Mouse (Mus musculus) splenic B cell, adult 2 months (primary cell): ENCODE results near the gene Myo1e.

Source experiments
- DNase-seq: peaks from one replicate; pipeline ENCODE4 v3.0.0-alpha.2; 2011; ENCODE audit warnings: low read depth, low spot score
- H3K27me3 ChIP-seq: 2 replicates; pipeline ENCODE4 v1.6.1; 2012; ENCODE audit warnings: mild to moderate bottlenecking, low read length, moderate library complexity, mixed read lengths; ENCODE audit not compliant: control insufficient read depth, poor library complexity, insufficient read depth, severe bottlenecking
- H3K36me3 ChIP-seq: 2 replicates; pipeline ENCODE4 v1.6.1; 2012; ENCODE audit warnings: mild to moderate bottlenecking, low read length, moderate library complexity, mixed read lengths; ENCODE audit not compliant: control insufficient read depth, poor library complexity, insufficient read depth, severe bottlenecking

The Myo1e gene

GRCm38 (mm10) chr9:70207151-70207831 is at the start of gene Myo1e:
Gene Myo1e, plus strand, starts transcription at chr9:70207350.
- peak; percentile 93 for DNase-seq
- Histone ChIP-seq H3K27me3 (no peaks in the 10 kb centered on the region), H3K36me3 (no peaks in the 10 kb centered on the region)

- H3K36me3 ChIP-seq = no peaks in the 10 kb centered on the region; the same call in 1 of the 2 replicates
- no peaks in the 10 kb centered on the region for H3K27me3 ChIP-seq
- DNase-seq = no peak
These were observed 47.1 kb upstream of the Myo1e start for GRCm38 (mm10) chr9:70160071-70160470.

GRCm38 (mm10) chr9:70168973-70169372 is 38.2 kb upstream of the Myo1e start:
- no peaks in the 10 kb centered on the region for H3K36me3 ChIP-seq
- peak; percentile 40 for DNase-seq
- no peaks in the 10 kb centered on the region for H3K27me3 ChIP-seq

GRCm38 (mm10) chr9:70174291-70174848 is 32.8 kb upstream of the Myo1e start:
- Histone ChIP-seq H3K27me3 (no peaks in the 10 kb centered on the region), H3K36me3 (no peaks in the 10 kb centered on the region)
- no peak for DNase-seq

GRCm38 (mm10) chr9:70174896-70175295 is 32.3 kb upstream of the Myo1e start:
- H3K27me3 ChIP-seq = no peaks in the 10 kb centered on the region
- no peaks in the 10 kb centered on the region for H3K36me3 ChIP-seq
- no peak for DNase-seq

GRCm38 (mm10) chr9:70176291-70176690 is 30.9 kb upstream of the Myo1e start:
- no peaks in the 10 kb centered on the region for H3K36me3 ChIP-seq
- no peak for DNase-seq
- H3K27me3 ChIP-seq = no peaks in the 10 kb centered on the region

GRCm38 (mm10) chr9:70181719-70182118 is 25.4 kb upstream of the Myo1e start:
- no peak for DNase-seq
- Histone ChIP-seq H3K36me3 (no peaks in the 10 kb centered on the region), H3K27me3 (no peaks in the 10 kb centered on the region)

- DNase-seq = peak; percentile 42
- H3K27me3 ChIP-seq = no peaks in the 10 kb centered on the region
- H3K36me3 ChIP-seq = no peaks in the 10 kb centered on the region
These were observed 24.5 kb upstream of the Myo1e start for GRCm38 (mm10) chr9:70182639-70183038.

- no peaks in the 10 kb centered on the region for H3K27me3 ChIP-seq
- no peaks in the 10 kb centered on the region for H3K36me3 ChIP-seq
- no peak for DNase-seq
These were observed 14.8 kb upstream of the Myo1e start for GRCm38 (mm10) chr9:70192336-70192735.

GRCm38 (mm10) chr9:70194622-70195021 is 12.5 kb upstream of the Myo1e start:
- Histone ChIP-seq H3K27me3 (no peaks in the 10 kb centered on the region), H3K36me3 (no peaks in the 10 kb centered on the region)
- DNase-seq = peak; percentile 58

GRCm38 (mm10) chr9:70196956-70197659 is 10.0 kb upstream of the Myo1e start:
- Histone ChIP-seq H3K36me3 (no peaks in the 10 kb centered on the region), H3K27me3 (no peaks in the 10 kb centered on the region)
- DNase-seq = no peak

GRCm38 (mm10) chr9:70197992-70198391 is 9.2 kb upstream of the Myo1e start:
- Histone ChIP-seq H3K27me3 (no peaks in the 10 kb centered on the region), H3K36me3 (no peaks in the 10 kb centered on the region)
- DNase-seq = no peak

- Histone ChIP-seq H3K36me3 (no peaks in the 10 kb centered on the region), H3K27me3 (no peaks in the 10 kb centered on the region)
- peak; percentile 82 for DNase-seq
These were observed 4.4 kb upstream of the Myo1e start for GRCm38 (mm10) chr9:70202753-70203152.

GRCm38 (mm10) chr9:70203267-70204076 is 3.7 kb upstream of the Myo1e start:
- Histone ChIP-seq H3K27me3 (no peaks in the 10 kb centered on the region), H3K36me3 (no peaks in the 10 kb centered on the region)
- DNase-seq = peak; percentile 86
